Mouse (Mus musculus) layer of hippocampus, adult 18-20 months (tissue): ENCODE results near the gene Dynll2. TPM values are rescaled to one million over a fixed set of nuclear protein-coding genes. Genes with fewer than 3 reads are reported as not detected.
"Not testable (repeated sequence)": the region's sequence is repeated elsewhere in the genome, so short reads cannot be mapped to it uniquely, and the experiment has no call there.

ENCODE experiments used
- DNase-seq, 2 experiments: peaks; one replicate each; pipeline ENCODE4 v3.0.0; 2022; ENCODE audit warnings: low spot score in 2 of 2
- total RNA-seq, 2 experiments: library from RNA; stranded (reverse); gene quantifications; 2 replicates each; pipeline ENCODE4 v1.2.3; 2021

The Dynll2 gene
- total RNA-seq, 2 experiments from 2014 or later = 484 to 500 TPM

DNA sequence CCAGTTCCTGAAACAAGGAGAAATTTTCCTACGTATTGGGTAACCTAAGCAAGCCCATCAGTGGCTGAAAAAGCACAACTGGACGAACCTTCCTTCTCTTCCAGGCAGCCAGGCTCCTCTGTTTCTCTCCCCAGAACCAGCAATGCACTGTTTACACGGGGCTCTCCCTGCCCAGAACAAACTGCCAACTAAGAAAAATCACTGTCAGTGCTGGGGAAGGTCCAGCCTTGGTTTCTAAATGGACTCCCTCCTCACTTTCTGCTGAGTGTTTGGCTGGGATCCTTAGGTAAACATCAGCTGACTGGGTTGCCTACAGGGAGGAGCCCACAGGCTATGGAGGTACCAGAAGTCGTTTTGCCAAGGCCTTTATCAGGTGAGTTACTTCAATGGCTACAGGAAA lies 4.5 kb upstream of the Dynll2 start:
- DNase-seq = no peak

DNA sequence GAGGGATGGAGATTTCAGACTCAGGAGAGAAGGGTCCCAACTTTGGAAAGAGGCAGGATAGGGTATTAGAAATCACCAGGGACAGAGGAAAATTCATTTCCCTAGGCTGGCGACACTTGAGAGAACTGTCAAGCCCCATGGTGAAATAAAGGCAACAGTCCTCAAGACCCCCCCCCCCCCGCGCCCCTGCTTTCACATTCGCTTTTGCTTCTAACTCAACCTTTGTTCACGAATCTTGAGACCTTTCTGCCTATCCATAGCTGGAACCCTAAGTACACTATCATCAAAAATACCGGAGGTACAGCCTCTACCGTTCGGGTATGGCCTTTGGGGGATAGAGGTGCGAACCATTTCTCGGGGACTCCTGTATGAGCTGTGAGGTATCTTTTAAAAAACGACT lies 528 bp upstream of the Dynll2 start:
- no peak for DNase-seq

GRCm38 (mm10) chr11:87986141-87986741 lies 1.1 kb downstream of the Dynll2 start:
- peak in 1 of 2 experiments; percentile 43 for DNase-seq

- no peak for DNase-seq
Observed at GRCm38 (mm10) chr11:87985643-87986042, 1.7 kb downstream of the Dynll2 start.

GRCm38 (mm10) chr11:87984571-87984970 lies 2.8 kb downstream of the Dynll2 start:
- no peak for DNase-seq

- DNase-seq = no peak
Observed at GRCm38 (mm10) chr11:87978905-87979304, 8.4 kb downstream of the Dynll2 start.

DNA sequence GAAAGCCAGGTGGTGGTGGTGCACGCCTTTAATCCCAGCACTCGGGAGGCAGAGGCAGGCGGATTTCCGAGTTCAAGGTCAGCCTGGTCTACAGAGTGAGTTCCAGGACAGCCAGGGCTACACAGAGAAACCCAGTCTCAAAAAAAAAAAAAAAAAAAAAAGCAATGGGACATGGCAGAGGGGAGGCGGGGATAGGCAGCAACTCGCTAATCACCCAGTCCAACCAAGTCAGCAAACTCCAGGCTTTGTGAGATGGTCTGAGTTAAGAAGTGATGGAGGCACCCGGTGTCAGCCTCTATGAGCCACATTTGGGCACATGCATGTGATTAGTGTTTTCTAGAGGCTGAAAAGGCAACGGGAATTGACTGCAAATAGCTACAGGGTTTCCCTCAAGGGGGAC lies 10.3 kb downstream of the Dynll2 start:
- not testable (repeated sequence) for DNase-seq

- peak; percentile 64 to 82 for DNase-seq
Observed at GRCm38 (mm10) chr11:87974477-87975181, 12.7 kb downstream of the Dynll2 start.

DNA sequence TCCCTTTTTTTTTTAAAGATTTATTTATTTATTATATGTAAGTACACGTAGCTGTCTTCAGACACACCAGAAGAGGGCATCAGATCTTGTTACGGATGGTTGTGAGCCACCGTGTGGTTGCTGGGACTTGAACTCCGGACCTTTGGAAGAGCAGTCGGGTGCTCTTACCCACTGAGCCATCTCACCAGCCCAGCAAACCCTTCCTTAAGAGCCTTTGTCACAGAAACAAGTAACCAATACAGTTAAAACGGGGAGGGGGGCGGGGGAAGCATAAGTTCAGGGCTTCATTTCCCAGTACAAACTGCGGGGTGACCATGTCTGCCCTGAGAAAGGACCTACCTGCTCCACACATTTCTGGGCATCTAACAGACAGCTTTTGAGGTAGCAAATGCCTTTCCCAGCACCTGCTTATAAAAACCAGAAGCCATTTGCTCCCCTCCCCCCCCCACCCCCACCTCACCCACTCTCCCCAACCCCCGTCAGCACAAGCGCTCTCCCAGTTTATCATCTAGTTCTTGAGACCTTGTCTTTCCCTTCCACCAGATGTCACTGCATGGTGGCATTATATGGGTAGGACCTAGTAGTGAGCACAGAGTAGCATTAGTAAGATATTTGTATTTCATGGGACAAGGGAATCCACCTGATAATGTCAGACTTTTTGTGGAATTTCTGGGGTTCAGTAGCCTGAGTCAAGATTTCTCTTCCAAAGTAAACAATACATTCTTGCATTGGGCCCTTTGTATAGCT lies 13.6 kb downstream of the Dynll2 start:
- no peak for DNase-seq

GRCm38 (mm10) chr11:87972829-87973228 lies 14.5 kb downstream of the Dynll2 start:
- no peak for DNase-seq

GRCm38 (mm10) chr11:87968356-87969122 lies 18.8 kb downstream of the Dynll2 start:
- no peak for DNase-seq

GRCm38 (mm10) chr11:87967692-87968289 lies 19.5 kb downstream of the Dynll2 start:
- peak; percentile 58 to 90 for DNase-seq

- no peak for DNase-seq
Observed at GRCm38 (mm10) chr11:87966214-87966613, 21.1 kb downstream of the Dynll2 start.

GRCm38 (mm10) chr11:87965293-87965692 lies 22.0 kb downstream of the Dynll2 start:
- no peak for DNase-seq

GRCm38 (mm10) chr11:87957066-87957465 lies 30.3 kb downstream of the Dynll2 start:
- DNase-seq = no peak

GRCm38 (mm10) chr11:87955144-87955543 lies 32.2 kb downstream of the Dynll2 start:
- no peak for DNase-seq

DNA sequence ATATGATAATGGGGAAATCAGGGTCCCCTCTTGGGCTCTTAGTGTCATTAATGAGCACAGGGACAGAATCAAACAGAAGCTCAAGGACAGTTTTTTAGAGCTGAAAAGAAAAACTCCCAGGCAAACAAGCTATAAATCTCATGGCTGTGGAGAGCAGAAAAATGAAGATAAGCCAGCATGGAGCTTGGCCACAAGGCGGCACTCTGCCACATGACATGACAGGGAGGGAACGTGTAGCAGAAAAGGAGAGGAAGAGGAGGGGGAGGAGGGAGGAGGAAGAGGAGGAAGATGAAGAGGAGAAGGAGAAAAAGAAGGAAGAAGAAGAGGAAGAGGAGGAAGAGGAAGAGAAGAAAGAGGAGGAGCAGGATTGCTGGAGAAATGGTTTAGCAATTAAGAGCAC lies 37.3 kb downstream of the Dynll2 start:
- DNase-seq = no peak

DNA sequence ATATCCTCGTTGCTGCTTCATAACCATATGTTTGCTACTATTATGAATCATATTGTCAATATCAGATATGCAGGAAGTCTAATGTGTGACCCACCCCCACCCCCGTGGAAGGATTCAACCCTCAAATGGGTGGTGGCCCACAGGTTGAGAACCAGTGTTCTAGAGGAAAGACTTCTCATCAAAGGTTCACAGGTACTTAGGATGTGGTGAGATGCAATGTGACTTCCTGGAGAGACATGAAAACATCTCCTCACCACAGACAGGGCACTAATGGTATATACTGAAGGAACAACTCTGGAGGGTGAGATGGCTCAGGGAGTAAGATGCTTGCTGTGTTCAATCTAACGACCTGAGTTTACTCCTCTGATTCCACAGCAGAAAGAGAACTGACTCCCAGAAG lies 51.9 kb downstream of the Dynll2 start:
- no peak for DNase-seq

DNA sequence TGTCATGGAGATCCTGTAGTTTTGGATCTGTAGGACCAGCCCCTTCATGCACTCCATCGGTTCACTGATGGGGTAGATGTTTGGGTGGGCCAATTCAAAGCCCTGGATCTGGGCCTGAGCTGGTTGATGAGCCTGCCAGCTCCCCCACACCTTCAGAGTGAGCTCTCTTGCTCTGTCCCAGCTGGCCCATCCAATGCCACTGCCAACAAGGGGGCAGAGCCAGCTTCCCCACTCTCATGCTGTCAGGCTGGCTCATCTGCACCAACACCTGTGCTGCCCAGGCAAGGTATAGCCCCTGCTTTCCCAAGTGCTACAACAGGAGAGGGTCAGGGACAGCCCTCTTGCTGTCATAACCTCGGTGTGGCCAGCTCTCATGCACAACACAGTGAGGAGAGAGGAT lies 53.6 kb downstream of the Dynll2 start:
- DNase-seq = no peak

DNA sequence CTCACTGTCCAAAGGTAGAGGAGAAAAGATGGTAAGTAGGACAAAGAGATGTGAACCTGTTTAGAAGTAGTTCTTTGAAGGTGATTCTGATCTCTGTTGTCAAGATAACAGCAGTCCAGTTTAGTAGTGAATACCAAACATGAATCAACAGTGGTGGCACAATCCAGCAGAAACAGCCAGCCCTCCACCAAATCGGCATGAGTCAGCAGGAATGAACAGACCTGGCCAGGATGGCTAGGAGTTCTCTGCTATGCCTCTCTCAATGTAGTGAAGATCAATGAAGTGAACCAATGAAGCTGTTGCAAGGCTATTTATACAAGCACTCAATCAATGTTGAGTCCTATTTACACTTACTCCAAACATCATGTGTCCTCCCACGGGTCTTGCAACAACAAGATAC lies 57.0 kb downstream of the Dynll2 start:
- no peak for DNase-seq
